Mouse (Mus musculus) frontal cortex, adult 2 months (tissue): ENCODE results near the gene Gm44596. TPM values are rescaled to one million over a fixed set of nuclear protein-coding genes. Genes with fewer than 3 reads are reported as not detected.

ENCODE experiments used
- polyA plus RNA-seq: library from polyadenylated mRNA; depleted of rRNA; stranded (reverse); fragments of >200 nt; gene quantifications from 2 replicates; pipeline ENCODE4 v1.2.3, GENCODE M21; 2012; rRNA removed

Gene Gm44596
- polyA plus RNA-seq, 1 experiment: not detected

Other genes starting within 250 kb of the Gm44596 start
- gene Tspan9, start 231.9 kb upstream of the Gm44596 start, polyA plus RNA-seq: 56.9 and 60.6 TPM in 2 replicates
- 0.34 and 0.40 TPM in 2 replicates for gene Tead4, start 74.7 kb upstream of the Gm44596 start, polyA plus RNA-seq
- gene Tulp3, start 19.7 kb upstream of the Gm44596 start, polyA plus RNA-seq: 33.3 and 35.9 TPM in 2 replicates
- 13.9 and 15.3 TPM in 2 replicates for gene Rhno1, start 12.6 kb upstream of the Gm44596 start, polyA plus RNA-seq
- gene Foxm1, start 12.5 kb upstream of the Gm44596 start, polyA plus RNA-seq: 2.2 TPM in 2 replicates
- 1.9 and 2.0 TPM in 2 replicates for gene Tex52, start within 50 bp of the Gm44596 start, polyA plus RNA-seq
- gene Nrip2, start 23.8 kb downstream of the Gm44596 start, polyA plus RNA-seq: 21.2 and 22.7 TPM in 2 replicates
- 27.4 and 28.2 TPM in 2 replicates for gene Itfg2, start 49.4 kb downstream of the Gm44596 start, polyA plus RNA-seq
- gene Fkbp4, start 63.2 kb downstream of the Gm44596 start, polyA plus RNA-seq: 124 and 128 TPM in 2 replicates
- gene Pzp, start 151.2 kb downstream of the Gm44596 start, polyA plus RNA-seq: not detected in 2 replicates
- 16.5 and 18.7 TPM in 2 replicates for gene A2ml1, start 206.1 kb downstream of the Gm44596 start, polyA plus RNA-seq
- gene Klrb1a, start 248.0 kb downstream of the Gm44596 start, polyA plus RNA-seq: not detected in 2 replicates